Mouse (Mus musculus) liver, embryonic 18 days (tissue): ENCODE data around the gene Gm49601. TPM values are rescaled to one million over a fixed set of nuclear protein-coding genes. Genes with fewer than 3 reads are reported as not detected.

Source experiments
- polyA plus RNA-seq: library from polyadenylated mRNA; depleted of rRNA; stranded (reverse); fragments of >200 nt; gene quantifications from 2 replicates; pipeline ENCODE4 v1.2.3, GENCODE M21; 2012; rRNA removed

Gm49601 gene
- 1.5 and 2.4 TPM in 2 replicates for polyA plus RNA-seq

DNA sequence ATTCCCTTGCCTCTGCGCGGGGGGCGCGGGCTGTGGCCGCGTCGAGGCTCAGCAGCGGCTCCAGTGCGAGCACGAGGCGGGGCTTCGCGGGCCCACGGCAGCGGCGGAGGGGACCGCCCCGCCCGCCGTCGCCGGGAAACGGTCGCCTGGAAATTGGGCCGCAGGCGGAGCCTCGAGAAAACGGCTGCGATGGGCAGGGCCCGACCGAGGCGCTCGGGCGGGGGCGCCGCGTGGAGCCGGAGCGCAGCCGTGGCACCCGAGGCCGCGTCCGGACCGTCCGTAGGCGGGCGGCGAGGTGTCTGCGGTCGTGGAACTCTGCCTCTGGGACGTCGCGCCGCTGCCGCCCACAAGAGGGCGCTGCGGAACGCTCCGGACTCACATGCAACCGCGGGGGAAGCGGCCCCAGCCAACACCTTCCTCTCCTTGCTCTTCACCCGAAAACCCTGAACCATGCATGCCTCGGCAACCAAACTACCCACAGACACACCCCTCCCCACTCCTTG lies at the start of gene Gm49601:
TSS of gene Gm49601 (minus strand) at position 52 of the 503 bp plus-strand sequence.

DNA sequence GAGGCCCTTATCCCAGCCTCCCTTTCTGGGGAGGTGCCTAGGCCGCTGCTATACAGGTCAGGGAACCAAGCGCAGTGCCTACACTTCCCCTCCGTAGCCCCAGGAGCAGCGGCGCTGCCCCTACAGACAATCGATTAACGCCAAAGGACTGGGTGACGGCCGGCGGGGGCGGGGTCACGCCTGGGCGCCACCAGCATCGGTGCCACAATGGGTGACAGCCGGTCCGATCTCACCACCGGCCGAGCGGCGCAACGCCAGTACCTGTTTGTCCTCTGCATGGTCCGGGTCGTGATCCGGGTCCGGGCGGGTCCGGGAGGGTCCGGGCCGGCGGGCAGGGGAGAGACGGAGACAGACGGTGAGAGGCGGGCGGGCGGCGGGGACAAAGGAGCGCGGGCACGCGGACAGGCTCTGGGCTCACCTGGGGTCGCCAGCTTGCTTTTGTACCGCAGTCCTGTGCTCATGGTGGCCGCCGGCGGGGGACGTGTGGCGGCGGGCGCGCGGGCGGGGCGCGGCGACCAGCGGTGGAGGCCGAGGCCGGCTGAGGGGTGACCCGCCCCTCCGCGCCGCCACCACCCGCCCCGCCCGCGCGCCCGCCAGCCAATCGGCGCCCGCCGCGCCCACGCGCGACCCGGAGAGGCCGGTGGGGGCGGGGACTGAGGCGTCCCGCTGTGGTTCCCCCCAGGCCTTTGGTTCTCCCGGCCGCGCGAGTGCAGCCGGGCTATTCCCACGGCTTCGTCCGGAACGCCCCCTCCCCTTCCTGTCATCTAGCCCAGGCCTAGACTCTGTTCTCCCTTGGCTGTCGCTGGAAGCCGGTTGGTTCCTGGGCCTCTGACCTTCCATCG lies 3.4 kb upstream of the Gm49601 start, which contains the start of gene Sept5:
TSS of gene Sept5 (minus strand) at position 565 of the 842 bp plus-strand sequence.

DNA sequence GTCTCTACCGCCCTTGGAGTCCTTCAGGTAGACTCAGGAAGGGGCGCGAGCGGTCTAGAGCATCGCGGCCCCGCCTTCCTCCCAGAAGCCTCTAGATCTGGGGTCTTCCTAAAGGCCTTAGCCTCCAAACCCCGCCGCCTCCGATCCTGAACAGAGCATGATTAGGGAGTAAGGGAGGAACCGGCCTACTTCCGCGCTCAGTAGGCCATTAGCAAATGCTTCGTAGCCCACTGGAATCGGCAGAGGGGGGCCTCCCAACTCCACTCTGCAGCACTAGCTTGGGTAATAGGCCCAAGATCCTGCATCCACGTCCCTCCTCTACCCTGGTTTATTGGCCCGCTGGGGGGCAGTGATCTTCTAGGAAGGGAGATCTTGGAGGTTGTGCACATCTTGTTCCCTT lies 4.2 kb downstream of the Gm49601 start, which contains the start of gene Gp1bb:
TSS of gene Gp1bb (minus strand) at position 385 of the 400 bp plus-strand sequence.

DNA sequence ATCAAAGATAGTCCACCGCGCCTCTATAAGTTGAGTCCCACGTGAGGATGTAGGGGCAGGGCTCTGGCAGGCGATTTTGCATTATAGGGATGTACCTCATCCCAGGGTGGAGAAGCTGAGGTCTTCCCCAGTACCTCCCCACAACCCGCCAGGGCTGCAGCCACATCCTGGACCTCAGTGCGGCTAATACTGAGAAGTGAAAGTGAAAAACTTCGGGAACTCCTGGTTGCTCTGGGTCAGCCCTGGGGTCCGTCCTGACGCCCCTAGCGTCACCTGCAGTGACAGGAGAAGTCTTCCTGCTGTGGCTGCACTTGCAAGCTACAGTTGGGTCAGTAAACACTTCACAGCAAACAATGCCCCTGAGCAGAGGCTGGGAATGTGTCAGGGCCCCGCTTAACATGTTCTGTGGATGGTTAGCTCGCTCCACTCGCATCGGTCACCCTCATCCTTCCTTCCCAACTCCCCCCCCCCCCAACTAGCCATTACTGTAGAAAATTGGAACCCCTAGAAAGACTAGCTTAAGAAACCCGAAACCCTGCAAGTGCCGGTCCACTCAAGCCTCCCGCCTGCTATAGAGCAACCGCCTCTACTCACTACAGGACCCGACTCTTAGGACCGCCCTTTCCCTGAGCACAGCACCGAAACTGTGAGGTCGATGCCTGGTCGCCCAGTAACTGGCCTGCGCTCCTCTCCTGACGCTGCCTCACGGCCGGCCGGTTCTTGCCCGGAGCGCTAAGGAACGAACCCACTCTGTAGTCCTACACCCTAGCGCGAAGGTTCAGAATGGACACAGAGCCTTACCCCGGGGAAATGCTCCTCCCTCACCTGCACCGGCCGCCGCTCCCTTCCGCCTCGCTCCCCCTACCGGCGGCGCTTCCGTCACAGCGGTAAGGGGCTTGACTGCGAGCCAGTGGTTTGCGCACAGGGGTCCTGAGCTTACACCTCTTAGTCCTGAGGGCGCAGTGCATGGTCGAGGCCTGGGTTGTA lies 36.1 kb downstream of the Gm49601 start, which contains the start of gene Tbx1:
TSS of gene Tbx1 (minus strand) at position 868 of the 987 bp plus-strand sequence.

Other genes starting within 250 kb of the Gm49601 start
- 58.8 and 62.0 TPM in 2 replicates for gene Txnrd2, start 200.0 kb downstream of the Gm49601 start, polyA plus RNA-seq
- gene Comt, start 199.6 kb downstream of the Gm49601 start, polyA plus RNA-seq, result 91.2 and 92.4 TPM in 2 replicates
- 3.1 and 4.2 TPM in 2 replicates for gene Gnb1l, start 127.7 kb downstream of the Gm49601 start, polyA plus RNA-seq
- gene Rtl10, start 127.5 kb downstream of the Gm49601 start, polyA plus RNA-seq, result 1.5 and 1.6 TPM in 2 replicates
- 0.01 and 0.03 TPM in 2 replicates for gene Tbx1, start 35.8 kb downstream of the Gm49601 start, polyA plus RNA-seq
- gene Gp1bb, start 4.0 kb downstream of the Gm49601 start, polyA plus RNA-seq, result 15.4 and 16.2 TPM in 2 replicates
- 6.6 and 9.4 TPM in 2 replicates for gene Sept5, start 3.5 kb upstream of the Gm49601 start, polyA plus RNA-seq
- 11.6 and 12.1 TPM in 2 replicates for gene Cldn5, start 150.4 kb upstream of the Gm49601 start, polyA plus RNA-seq
- gene Ufd1, start 185.4 kb upstream of the Gm49601 start, polyA plus RNA-seq, result 17.8 and 19.1 TPM in 2 replicates
- 22.8 and 24.2 TPM in 2 replicates for gene Cdc45, start 185.6 kb upstream of the Gm49601 start, polyA plus RNA-seq
- gene 2510002D24Rik, start 210.2 kb upstream of the Gm49601 start, polyA plus RNA-seq, result 24.4 and 27.4 TPM in 2 replicates
- not detected in 2 replicates for gene Gm28539, start 210.2 kb upstream of the Gm49601 start, polyA plus RNA-seq